Mouse (Mus musculus) natural killer cell, adult 2 months (primary cell): ENCODE results near the gene Akap6.

Experiments used
- DNase-seq, 2 experiments: peaks; one replicate each; pipeline ENCODE4 v3.0.0; 2022; ENCODE audit warnings: low spot score in 2 of 2

Akap6 gene

GRCm38 (mm10) chr12:53144760-53145159, 445.6 kb downstream of the Akap6 start:
- no peak for DNase-seq

GRCm38 (mm10) chr12:53145516-53145915, 446.3 kb downstream of the Akap6 start:
- no peak for DNase-seq

- no peak for DNase-seq
Measured at GRCm38 (mm10) chr12:53146460-53147050, 447.4 kb downstream of the Akap6 start.

- no peak for DNase-seq
Measured at GRCm38 (mm10) chr12:53147696-53148095, 448.5 kb downstream of the Akap6 start.

GRCm38 (mm10) chr12:53168189-53169003, 469.2 kb downstream of the Akap6 start:
- DNase-seq: peak in 1 of 2 experiments; percentile 1

GRCm38 (mm10) chr12:53191435-53191834, 492.3 kb downstream of the Akap6 start:
- no peak for DNase-seq

- DNase-seq: no peak
Measured at GRCm38 (mm10) chr12:53193664-53194063, 494.5 kb downstream of the Akap6 start.
